Comparison of ENCODE assay signal across 8 mouse cellular contexts in genomic region chr2:170401211-170401799, GRCm38 (mm10). TPM values are rescaled to one million over a fixed set of nuclear protein-coding genes. Genes with fewer than 3 reads are reported as not detected.
DNase-seq lines count a peak whose midpoint lies in the region; ATAC-seq and TF ChIP-seq lines count a peak whose summit lies in the region.

No protein-coding gene starts in this region.

- TF ChIP-seq CTCF in liver, postnatal 0 days (IDR thresholded peaks at IDR 0.05; ENCODE audit: low read depth), result peak; percentile 91

- peak overlapping the region; percentile 44 for H3K9ac ChIP-seq in forebrain, embryonic 12.5 days
- peak overlapping the region; percentile 11; the same call in 1 of the 2 replicates for H3K9ac ChIP-seq in liver, postnatal 0 days (replicated peaks)
- no peak overlapping the region for H3K9ac ChIP-seq in neural tube, embryonic 14.5 days (replicated peaks; ENCODE audit: low read depth, low read length)

- peaks cover 32% of the 10 kb centered on the region for H3K4me1 ChIP-seq in forebrain, embryonic 12.5 days
- H3K4me1 ChIP-seq in liver, postnatal 0 days (ENCODE audit: insufficient read depth), result peaks cover 9% of the 10 kb centered on the region; the same call in 1 of the 2 replicates
- peaks cover 25% of the 10 kb centered on the region for H3K4me1 ChIP-seq in neural tube, embryonic 14.5 days (ENCODE audit: control insufficient read depth, insufficient read depth, low read length)

- peak overlapping the region; percentile 31; the same call in 1 of the 2 replicates for H3K27ac ChIP-seq in forebrain, embryonic 12.5 days
- 0 out of 2 replicates have a peak overlapping the region, but pooled peaks have one; percentile 24 for H3K27ac ChIP-seq in liver, postnatal 0 days (ENCODE audit: low read depth)
- H3K27ac ChIP-seq in neural tube, embryonic 14.5 days (ENCODE audit: low read depth, low read length), result 0 out of 2 replicates have a peak overlapping the region, but pooled peaks have one; percentile 52

- peak overlapping the region; percentile 60 for H3K4me2 ChIP-seq in forebrain, embryonic 12.5 days
- peak overlapping the region; percentile 71 for H3K4me2 ChIP-seq in liver, postnatal 0 days (ENCODE audit: low read depth, low read length)
- H3K4me2 ChIP-seq in neural tube, embryonic 14.5 days (ENCODE audit: low read depth, low read length), result peak overlapping the region; percentile 49

- TF ChIP-seq EP300 in liver, postnatal 0 days (IDR thresholded peaks at IDR 0.05; ENCODE audit: low read depth), result no peak

- no peaks in the 10 kb centered on the region for H3K36me3 ChIP-seq in forebrain, embryonic 12.5 days (replicated peaks)
- H3K36me3 ChIP-seq in liver, postnatal 0 days (replicated peaks; ENCODE audit: insufficient read depth, low read length), result no peaks in the 10 kb centered on the region
- no peaks in the 10 kb centered on the region for H3K36me3 ChIP-seq in neural tube, embryonic 14.5 days (ENCODE audit: control insufficient read depth, insufficient read depth, low read length)

- intact Hi-C loops in heart, postnatal 10 days (cut with DNase I), result loop anchor here (1.0 to 2.0 kb wide), 2 partner anchors 46 to 285 kb away; no protein-coding TSS in a partner anchor

- H3K9me3 ChIP-seq in forebrain, embryonic 12.5 days, result peaks cover 3% of the 10 kb centered on the region; the same call in 1 of the 2 replicates
- H3K9me3 ChIP-seq in liver, postnatal 0 days (ENCODE audit: low read length), result no peaks in the 10 kb centered on the region
- H3K9me3 ChIP-seq in neural tube, embryonic 14.5 days (ENCODE audit: control insufficient read depth, low read length), result no peaks in the 10 kb centered on the region

- H3K27me3 ChIP-seq in forebrain, embryonic 12.5 days, result peaks cover 11% of the 10 kb centered on the region; the same call in 1 of the 2 replicates
- H3K27me3 ChIP-seq in liver, postnatal 0 days (ENCODE audit: insufficient read depth, low read length), result no peaks in the 10 kb centered on the region
- no peaks in the 10 kb centered on the region for H3K27me3 ChIP-seq in neural tube, embryonic 14.5 days (ENCODE audit: control insufficient read depth, insufficient read depth, low read length)

- ATAC-seq in forebrain, embryonic 12.5 days (ENCODE audit: low FRiP score), result peak; percentile 58
- peak; percentile 67; the same call in 1 of the 2 replicates for ATAC-seq in liver, postnatal 0 days
- ATAC-seq in neural tube, embryonic 14.5 days (ENCODE audit: low read depth), result peak; percentile 65

- H3K4me3 ChIP-seq in forebrain, embryonic 12.5 days (replicated peaks), result peak overlapping the region; percentile 30
- H3K4me3 ChIP-seq in liver, postnatal 0 days (ENCODE audit: low read depth, low read length), result peak overlapping the region; percentile 14; the same call in 1 of the 2 replicates
- H3K4me3 ChIP-seq in neural tube, embryonic 14.5 days (ENCODE audit: low read depth, low read length), result 0 out of 2 replicates have a peak overlapping the region, but pooled peaks have one; percentile 2

- peak; percentile 81 for DNase-seq in CD4-positive, CD25-positive, alpha-beta regulatory T cell, adult 2 months (ENCODE audit: low read depth, low spot score)
- DNase-seq in c-Kit-negative CD71-positive TER-119-positive erythroid progenitor cells, embryonic 14.5 days (ENCODE audit: low read depth, low spot score), result peak; percentile 13
- DNase-seq in heart, postnatal 10 days, result peak; percentile 76 to 88
- peak; percentile 73 for DNase-seq in layer of hippocampus, adult 11-12 months (ENCODE audit: low spot score)
- peak; percentile 79 for DNase-seq in liver, postnatal 0 days
- DNase-seq in testis, postnatal 10 days (ENCODE audit: low spot score), result peak; percentile 86

- WGBS in forebrain, embryonic 12.5 days, result 3% methylated on average over 17 of the region's 17 CpGs
- 1% methylated on average over 17 of the region's 17 CpGs for WGBS in liver, postnatal 0 days (ENCODE audit: insufficient replicate concordance)
- 2% methylated on average over 17 of the region's 17 CpGs for WGBS in neural tube, embryonic 14.5 days

RNA-seq across cellular contexts. Expression of gene Bcas1, which starts 26.3 kb away (rescaled TPM):
- 1.00 and 1.3 TPM in 2 replicates for polyA plus RNA-seq in forebrain, embryonic 12.5 days (2016; fragmentation: Nextera tagmentation; extraction: Ambion mirVana)
- total RNA-seq in heart, postnatal 10 days (2021), result under 1 TPM; 0.48 to 0.69 TPM
- polyA plus RNA-seq in liver, postnatal 0 days (2015; fragmentation: Nextera tagmentation; extraction: Ambion mirVana), result 0.48 and 1.5 TPM in 2 replicates
- polyA plus RNA-seq in neural tube, embryonic 14.5 days (2014; fragmentation: Nextera tagmentation; extraction: Ambion mirVana), result 11.8 and 14.6 TPM in 2 replicates

Comparison
In these comparisons a context has a peak if more than half of its experiments do, and no peak if none do; other contexts are left out.
1. Peak in every context shown above with its lines: DNase-seq, ATAC-seq, H3K4me3 ChIP-seq and H3K27ac ChIP-seq.
2. DNase-seq: peak in every context shown above with its lines; median percentile 86 in testis, postnatal 10 days; 82 in heart, postnatal 10 days; 81 in CD4-positive, CD25-positive, alpha-beta regulatory T cell, adult 2 months; 79 in liver, postnatal 0 days; 73 in layer of hippocampus, adult 11-12 months; 13 in c-Kit-negative CD71-positive TER-119-positive erythroid progenitor cells, embryonic 14.5 days.